Mouse (Mus musculus): ENCODE data around the gene 4930539E08Rik.

DNA sequence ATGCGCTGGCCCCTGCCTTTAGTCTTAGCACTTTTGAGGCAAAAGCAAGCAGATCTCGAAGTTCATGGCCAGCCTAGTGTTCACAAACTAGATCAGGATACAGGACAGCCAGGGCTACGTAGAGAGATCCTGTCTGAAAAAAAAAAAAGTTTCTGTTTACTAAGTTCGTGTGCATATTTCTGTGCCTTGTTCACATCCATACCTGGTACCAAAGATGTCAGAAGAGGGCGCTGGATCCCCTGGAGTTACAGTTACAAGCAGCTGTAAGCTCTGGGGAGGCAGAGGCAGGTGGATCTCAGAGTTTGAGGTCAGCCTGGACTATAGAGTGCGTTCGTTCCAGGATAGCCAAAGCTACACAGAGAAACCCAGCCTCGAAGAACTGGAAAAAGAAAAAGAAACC is 32.3 kb downstream of the 4930539E08Rik start:
- TF ChIP-seq CTCF (IDR thresholded peaks at IDR 0.05; ENCODE audit: control insufficient read depth, insufficient read depth, insufficient replicate concordance, low read depth, low read length) (no peak), POLR2A (IDR thresholded peaks at IDR 0.05; ENCODE audit: control insufficient read depth, low read depth, low read length) (no peak)

Data from testis, adult 2 months (tissue).